Mouse (Mus musculus) embryonic facial prominence, embryonic 14.5 days (tissue): ENCODE results near the gene Gsto1. TPM values are rescaled to one million over a fixed set of nuclear protein-coding genes. Genes with fewer than 3 reads are reported as not detected.
"Not testable (repeated sequence)": the region's sequence is repeated elsewhere in the genome, so short reads cannot be mapped to it uniquely, and the experiment has no call there.

Experiments used
- ATAC-seq: fragments of 200-750 bp; cut with Nextera tagmentation; 2 replicates; pipeline ENCODE4 v1.8.0; 2017; ENCODE audit warnings: low read depth, moderate number of reproducible peaks, moderate TSS enrichment
- DNase-seq: peaks from one replicate; pipeline ENCODE4 v3.0.0-alpha.2; 2015; ENCODE audit warnings: low spot score
- H3K27ac ChIP-seq: fragments of 300-500 bp; sonication (generic); replicated peaks from 2 replicates; pipeline ENCODE4 v1.5.1; 2014; ENCODE audit warnings: low read depth, mild to moderate bottlenecking, low read length, moderate library complexity
- H3K27me3 ChIP-seq: fragments of 300-500 bp; sonication (generic); replicated peaks from 2 replicates; pipeline ENCODE4 v1.6.1; 2014; ENCODE audit warnings: low read length; ENCODE audit not compliant: control insufficient read depth, insufficient read depth
- H3K36me3 ChIP-seq: fragments of 300-500 bp; sonication (generic); 2 replicates; pipeline ENCODE4 v1.6.1; 2014; ENCODE audit warnings: low read length, mixed read lengths; ENCODE audit not compliant: control insufficient read depth, insufficient read depth
- H3K4me1 ChIP-seq: fragments of 300-500 bp; sonication (generic); 2 replicates; pipeline ENCODE4 v1.6.1; 2014; ENCODE audit warnings: antibody characterized with exemption, low read length; ENCODE audit not compliant: control insufficient read depth, insufficient read depth
- H3K4me2 ChIP-seq: fragments of 300-500 bp; sonication (generic); 2 replicates; pipeline ENCODE4 v1.6.1; 2014; ENCODE audit warnings: low read depth, mild to moderate bottlenecking, low read length, moderate library complexity, mixed read lengths
- H3K4me3 ChIP-seq: fragments of 300-500 bp; sonication (generic); 2 replicates; pipeline ENCODE4 v1.5.1; 2014; ENCODE audit warnings: low read depth, mild to moderate bottlenecking, low read length
- H3K9ac ChIP-seq: fragments of 300-500 bp; sonication (generic); 2 replicates; pipeline ENCODE4 v1.6.1; 2014; ENCODE audit warnings: low read depth, mild to moderate bottlenecking, low read length, moderate library complexity, mixed read lengths
- H3K9me3 ChIP-seq: fragments of 300-500 bp; sonication (generic); 2 replicates; pipeline ENCODE4 v1.6.1; 2016; ENCODE audit warnings: low read length; ENCODE audit not compliant: control insufficient read depth
- WGBS: fragments of 180-500 bp; shearing (Covaris S2); extraction: QIAGEN DNeasy Blood & Tissue Kit; methylation state at CpG from one replicate; pipeline ENCODE4 v1.1.7; 2014; 5-methylcytosine and 5-hydroxymethylcytosine counted together
- polyA plus RNA-seq: library from polyadenylated mRNA; unstranded; fragments of >200 nt; fragmentation: Nextera tagmentation; extraction: Ambion mirVana; gene quantifications from 2 replicates; pipeline ENCODE4 v1.2.1, GENCODE M21; 2014

The Gsto1 gene
- polyA plus RNA-seq, 1 experiment from 2014 or later: 148 TPM

DNA sequence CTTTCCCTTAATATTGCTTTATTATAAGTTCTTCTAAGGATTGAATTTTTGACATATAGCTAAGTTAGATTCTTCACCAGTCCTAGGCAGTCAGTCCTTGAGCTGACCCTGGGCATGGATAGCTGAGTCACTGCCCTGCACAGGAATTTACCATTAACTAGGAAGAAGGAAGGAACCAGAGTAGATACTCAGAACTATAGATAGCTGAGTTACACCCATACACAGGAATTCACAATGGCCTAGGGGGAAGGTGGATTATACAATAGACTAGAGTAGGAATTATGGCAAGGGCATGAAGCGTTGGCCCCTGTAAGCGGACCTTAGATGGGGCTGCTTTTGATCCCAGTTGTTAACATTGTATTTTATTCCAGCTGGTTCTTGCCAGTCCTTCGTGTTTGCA, 2.6 kb upstream of the Gsto1 start:
- not testable (repeated sequence) for H3K9ac ChIP-seq, H3K27ac ChIP-seq, H3K9me3 ChIP-seq, DNase-seq, H3K4me2 ChIP-seq, H3K36me3 ChIP-seq, H3K4me1 ChIP-seq, H3K4me3 ChIP-seq, ATAC-seq, H3K27me3 ChIP-seq
- WGBS: 87% methylated on average over 3 of the region's 3 CpGs

GRCm38 (mm10) chr19:47853053-47853452, 1.7 kb upstream of the Gsto1 start:
- DNase-seq (no peak), ATAC-seq (no peak)
- 86% methylated on average over 3 of the region's 3 CpGs for WGBS
- no peak overlapping the region for H3K27ac ChIP-seq
- H3K9ac ChIP-seq: no peak overlapping the region
- peaks cover 6% of the 10 kb centered on the region; the same call in 1 of the 2 replicates for H3K36me3 ChIP-seq
- no peak overlapping the region for H3K4me2 ChIP-seq
- peaks cover 9% of the 10 kb centered on the region for H3K4me1 ChIP-seq
- no peaks in the 10 kb centered on the region for H3K27me3 ChIP-seq
- no peaks in the 10 kb centered on the region for H3K9me3 ChIP-seq
- H3K4me3 ChIP-seq: no peak overlapping the region

GRCm38 (mm10) chr19:47853951-47854795, 597 bp upstream of the Gsto1 start:
- Histone ChIP-seq H3K4me1 (peaks cover 9% of the 10 kb centered on the region), H3K27ac (peak overlapping the region; percentile 87), H3K27me3 (no peaks in the 10 kb centered on the region), H3K9ac (peak overlapping the region; percentile 82), H3K4me2 (peak overlapping the region; percentile 88), H3K4me3 (peak overlapping the region; percentile 75), H3K36me3 (peaks cover 14% of the 10 kb centered on the region), H3K9me3 (no peaks in the 10 kb centered on the region)
- DNase-seq (peak; percentile 86), ATAC-seq (peak; percentile 83)
- 3% methylated on average over 13 of the region's 13 CpGs for WGBS

DNA sequence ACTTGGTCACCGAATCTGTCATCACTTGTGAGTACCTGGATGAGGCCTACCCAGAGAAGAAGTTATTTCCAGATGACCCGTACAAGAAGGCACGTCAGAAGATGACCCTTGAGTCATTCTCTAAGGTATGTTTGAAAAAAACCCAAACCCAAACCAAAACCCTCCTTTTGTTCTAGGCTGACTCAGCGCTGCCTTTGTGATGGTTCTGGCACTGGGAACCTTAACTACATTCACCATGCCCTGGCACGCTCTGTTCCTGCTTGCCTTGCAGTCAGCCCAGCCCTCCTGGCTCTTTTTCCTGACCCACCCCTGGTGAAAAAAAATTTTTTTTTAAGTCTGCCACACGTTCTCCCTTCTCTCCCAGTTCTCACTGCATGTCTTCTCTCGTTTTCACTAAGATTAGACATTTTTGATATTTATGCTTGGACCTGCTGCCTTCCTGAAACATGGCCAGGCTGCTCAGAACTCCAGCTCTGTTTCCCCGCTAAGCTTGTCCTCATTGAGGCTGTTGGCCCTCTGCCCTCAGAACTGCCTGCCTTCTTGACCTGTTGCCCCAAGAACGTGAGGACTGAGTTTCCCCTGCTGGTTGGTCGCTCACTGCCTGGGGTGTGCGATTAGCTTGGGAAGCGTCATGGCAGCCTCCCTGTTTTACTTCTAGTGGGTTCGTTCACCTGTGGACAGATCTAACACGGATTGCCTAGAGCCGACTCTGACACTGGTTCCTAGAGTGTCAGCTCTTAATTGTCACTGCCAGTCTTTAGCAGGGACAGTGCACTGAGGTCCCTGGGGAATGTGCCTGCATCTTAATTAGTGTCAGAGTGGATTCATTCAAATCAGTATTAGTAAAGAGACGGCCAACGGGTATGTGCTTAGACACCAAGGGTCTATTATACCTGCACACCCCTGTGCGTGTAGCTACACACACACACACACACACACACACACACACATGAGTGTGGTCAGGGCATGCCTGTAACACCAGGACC, 3.5 kb downstream of the Gsto1 start:
- Histone ChIP-seq H3K4me1 (peaks cover 9% of the 10 kb centered on the region), H3K36me3 (peaks cover 38% of the 10 kb centered on the region), H3K9me3 (no peaks in the 10 kb centered on the region), H3K27me3 (no peaks in the 10 kb centered on the region), H3K9ac (no peak overlapping the region), H3K4me3 (no peak overlapping the region), H3K27ac (no peak overlapping the region), H3K4me2 (no peak overlapping the region)
- no peak for DNase-seq
- ATAC-seq: no peak
- WGBS: 74% methylated on average over 18 of the region's 18 CpGs

DNA sequence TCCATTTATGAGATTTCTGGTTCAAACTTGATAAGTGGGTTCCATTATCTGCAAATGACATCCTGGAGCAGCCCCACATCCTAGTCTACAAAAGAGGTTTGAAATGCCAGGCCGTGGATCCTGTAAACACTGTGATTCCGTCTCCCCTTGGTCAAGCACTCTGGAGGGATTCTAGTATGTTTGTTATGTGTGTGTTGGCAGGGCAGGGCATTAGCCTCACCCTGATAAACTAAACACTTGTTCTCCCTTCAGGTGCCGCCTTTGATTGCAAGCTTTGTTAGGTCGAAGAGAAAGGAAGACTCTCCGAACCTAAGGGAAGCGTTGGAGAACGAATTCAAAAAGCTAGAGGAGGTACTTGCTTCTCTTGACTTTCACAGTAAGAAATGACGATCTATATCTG, 4.4 kb downstream of the Gsto1 start:
- DNase-seq (no peak), ATAC-seq (no peak)
- H3K9ac ChIP-seq: no peak overlapping the region
- WGBS: 93% methylated on average over 8 of the region's 8 CpGs
- H3K27ac ChIP-seq: no peak overlapping the region
- H3K27me3 ChIP-seq: no peaks in the 10 kb centered on the region
- H3K4me3 ChIP-seq: no peak overlapping the region
- H3K36me3 ChIP-seq: peaks cover 46% of the 10 kb centered on the region
- peaks cover 5% of the 10 kb centered on the region for H3K4me1 ChIP-seq
- no peak overlapping the region for H3K4me2 ChIP-seq
- no peaks in the 10 kb centered on the region for H3K9me3 ChIP-seq

GRCm38 (mm10) chr19:47862581-47862980, 7.8 kb downstream of the Gsto1 start:
- Histone ChIP-seq H3K36me3 (peaks cover 48% of the 10 kb centered on the region), H3K4me3 (no peak overlapping the region), H3K27me3 (no peaks in the 10 kb centered on the region), H3K9ac (no peak overlapping the region), H3K4me2 (no peak overlapping the region), H3K27ac (no peak overlapping the region), H3K9me3 (no peaks in the 10 kb centered on the region), H3K4me1 (no peaks in the 10 kb centered on the region)
- DNase-seq: no peak
- WGBS: 91% methylated on average over 3 of the region's 3 CpGs
- no peak for ATAC-seq

GRCm38 (mm10) chr19:47864051-47864450, 9.3 kb downstream of the Gsto1 start:
- Histone ChIP-seq H3K36me3 (peaks cover 37% of the 10 kb centered on the region), H3K27me3 (no peaks in the 10 kb centered on the region), H3K4me2 (no peak overlapping the region), H3K4me3 (no peak overlapping the region), H3K4me1 (no peaks in the 10 kb centered on the region), H3K9me3 (no peaks in the 10 kb centered on the region), H3K9ac (no peak overlapping the region), H3K27ac (no peak overlapping the region)
- DNase-seq: no peak
- WGBS: 94% methylated on average over 9 of the region's 9 CpGs
- no peak for ATAC-seq

- DNase-seq (no peak), ATAC-seq (no peak)
- Histone ChIP-seq H3K4me3 (peak overlapping the region; percentile 61), H3K27ac (no peak overlapping the region), H3K9ac (peak overlapping the region; percentile 85; the same call in 1 of the 2 replicates), H3K4me2 (peak overlapping the region; percentile 73), H3K36me3 (peaks cover 31% of the 10 kb centered on the region), H3K4me1 (no peaks in the 10 kb centered on the region), H3K27me3 (no peaks in the 10 kb centered on the region), H3K9me3 (no peaks in the 10 kb centered on the region)
- WGBS: 85% methylated on average over 7 of the region's 7 CpGs
Measured at GRCm38 (mm10) chr19:47864721-47865120, 10.0 kb downstream of the Gsto1 start.
